Mouse (Mus musculus): ENCODE measurements around the gene Vmn1r222. TPM values are rescaled to one million over a fixed set of nuclear protein-coding genes. Genes with fewer than 3 reads are reported as not detected.
"Not testable (repeated sequence)": the region's sequence is repeated elsewhere in the genome, so short reads cannot be mapped to it uniquely, and the experiment has no call there.

The Vmn1r222 gene
- polyA plus RNA-seq, 1 experiment from 2014 or later: not detected

DNA sequence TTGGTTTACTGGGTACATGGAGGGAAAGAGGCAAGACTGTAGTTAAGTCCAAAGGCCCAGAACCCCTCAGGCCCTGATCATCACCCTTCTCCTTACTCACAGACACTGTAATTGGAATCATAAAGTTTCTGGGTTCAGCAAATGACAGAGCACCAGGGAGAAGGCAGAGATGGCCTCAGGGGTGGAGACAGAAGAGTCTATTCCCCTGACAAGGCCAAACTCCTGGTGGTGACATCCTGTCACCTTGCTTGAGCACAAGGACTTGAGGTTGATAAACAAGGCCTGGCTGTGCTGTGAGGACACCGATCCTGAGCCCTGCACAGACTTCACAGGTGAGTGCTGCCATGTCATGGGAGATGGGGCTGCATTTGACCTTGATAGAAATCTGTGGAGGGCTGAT is 11.1 kb upstream of the Vmn1r222 start, which contains the start of gene Vmn1r223:
Vmn1r223 (plus strand) TSS at position 301 of the 400 bp plus-strand sequence.
- H3K9ac ChIP-seq (replicated peaks; ENCODE audit: low read depth, low read length); H3K4me3 ChIP-seq (ENCODE audit: low read depth, low read length); H3K36me3 ChIP-seq (ENCODE audit: control insufficient read depth, insufficient read depth, low read length); H3K4me2 ChIP-seq (ENCODE audit: low read depth, low read length); H3K4me1 ChIP-seq (ENCODE audit: control insufficient read depth, insufficient read depth, low read length); H3K9me3 ChIP-seq (ENCODE audit: control insufficient read depth, low read length); ATAC-seq (ENCODE audit: low read depth); H3K27me3 ChIP-seq (ENCODE audit: control insufficient read depth, insufficient read depth, low read length); H3K27ac ChIP-seq (ENCODE audit: low read depth, low read length): not testable (repeated sequence)
- 74% methylated on average over 1 of the region's 1 CpGs for WGBS

DNA sequence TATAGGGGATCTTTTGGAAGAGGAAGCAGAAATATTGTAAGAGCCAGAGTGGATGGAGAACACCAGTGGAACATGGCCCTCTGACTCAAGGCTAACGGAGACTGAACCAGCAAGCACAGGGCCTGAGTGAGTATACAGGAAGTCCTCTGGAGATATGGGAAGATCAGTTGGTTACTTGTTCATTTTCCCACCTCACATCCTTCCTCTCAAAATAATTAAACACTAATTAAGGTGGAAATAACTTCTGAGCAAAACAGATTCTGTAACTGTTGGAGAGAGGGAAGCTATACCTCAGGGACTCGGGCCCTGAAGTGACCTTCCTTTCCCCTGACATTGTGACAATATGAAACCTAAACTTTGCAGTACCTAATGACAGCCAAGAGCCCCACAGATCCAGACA is 21.9 kb downstream of the Vmn1r222 start, which contains the start of gene Vmn1r221:
Vmn1r221 (plus strand) TSS at position 301 of the 400 bp plus-strand sequence.
- not testable (repeated sequence) for H3K4me3 ChIP-seq (ENCODE audit: low read depth, low read length); H3K27me3 ChIP-seq (ENCODE audit: control insufficient read depth, insufficient read depth, low read length); H3K9me3 ChIP-seq (ENCODE audit: control insufficient read depth, low read length); H3K4me2 ChIP-seq (ENCODE audit: low read depth, low read length); ATAC-seq (ENCODE audit: low read depth); H3K4me1 ChIP-seq (ENCODE audit: control insufficient read depth, insufficient read depth, low read length); H3K9ac ChIP-seq (replicated peaks; ENCODE audit: low read depth, low read length); H3K27ac ChIP-seq (ENCODE audit: low read depth, low read length); H3K36me3 ChIP-seq (ENCODE audit: control insufficient read depth, insufficient read depth, low read length)
- 97% methylated on average over 2 of the region's 2 CpGs for WGBS

DNA sequence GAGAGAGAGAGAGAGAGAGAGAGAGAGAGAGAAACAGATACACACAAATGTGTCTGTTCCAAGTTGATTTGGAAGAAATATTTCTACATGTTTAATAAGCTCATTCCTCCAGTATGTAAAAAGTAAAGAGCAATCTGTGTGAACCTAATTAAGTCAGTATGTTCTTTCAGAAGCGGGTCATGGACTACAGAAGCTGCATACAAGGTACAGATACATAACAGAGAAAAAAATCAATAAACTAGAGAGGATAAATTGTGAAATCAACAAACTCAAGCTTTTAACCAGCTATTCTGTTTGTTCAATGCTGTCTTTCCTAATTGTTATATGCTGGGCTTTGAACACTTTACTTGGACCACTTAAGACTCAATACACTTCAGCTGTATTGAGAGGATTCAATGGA is 31.9 kb downstream of the Vmn1r222 start:
- ATAC-seq (ENCODE audit: low read depth); H3K9ac ChIP-seq (replicated peaks; ENCODE audit: low read depth, low read length); H3K9me3 ChIP-seq (ENCODE audit: control insufficient read depth, low read length); H3K4me2 ChIP-seq (ENCODE audit: low read depth, low read length); H3K4me3 ChIP-seq (ENCODE audit: low read depth, low read length); H3K27ac ChIP-seq (ENCODE audit: low read depth, low read length); H3K4me1 ChIP-seq (ENCODE audit: control insufficient read depth, insufficient read depth, low read length); H3K27me3 ChIP-seq (ENCODE audit: control insufficient read depth, insufficient read depth, low read length); H3K36me3 ChIP-seq (ENCODE audit: control insufficient read depth, insufficient read depth, low read length): not testable (repeated sequence)
- WGBS: 84% methylated on average over 1 of the region's 1 CpGs

DNA sequence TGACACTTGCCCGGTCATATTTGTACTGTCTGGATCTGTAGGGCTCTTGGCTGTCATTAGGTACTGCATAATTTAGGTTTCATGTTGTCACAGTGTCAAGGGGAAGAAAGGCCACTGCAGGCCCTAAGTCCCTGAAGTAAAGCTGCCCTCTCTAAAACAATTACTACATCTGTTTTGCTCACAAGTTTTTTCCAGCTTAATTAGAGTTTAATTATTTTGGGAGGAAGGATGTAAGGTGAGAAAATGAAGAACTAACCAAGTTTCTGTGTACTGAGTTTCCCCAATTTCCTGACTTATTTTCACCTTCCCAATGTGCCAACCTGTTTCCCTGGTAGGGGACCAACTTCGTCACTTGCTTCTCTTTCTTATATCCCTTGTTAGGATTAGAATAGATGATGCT is 47.9 kb downstream of the Vmn1r222 start, which contains the start of gene Vmn1r220:
Vmn1r220 (minus strand) TSS at position 101 of the 400 bp plus-strand sequence.
- Histone ChIP-seq H3K27ac (ENCODE audit: low read depth, low read length) (no peak within 1 kb of the TSS), H3K4me1 (ENCODE audit: control insufficient read depth, insufficient read depth, low read length) (no peaks in the 10 kb centered on the region), H3K27me3 (ENCODE audit: control insufficient read depth, insufficient read depth, low read length) (no peaks in the 10 kb centered on the region), H3K4me3 (ENCODE audit: low read depth, low read length) (no peak within 1 kb of the TSS), H3K4me2 (ENCODE audit: low read depth, low read length) (no peak within 1 kb of the TSS), H3K9ac (replicated peaks; ENCODE audit: low read depth, low read length) (no peak within 1 kb of the TSS), H3K9me3 (ENCODE audit: control insufficient read depth, low read length) (no peaks in the 10 kb centered on the region), H3K36me3 (ENCODE audit: control insufficient read depth, insufficient read depth, low read length) (no peaks in the 10 kb centered on the region)
- ATAC-seq (ENCODE audit: low read depth): no peak
- WGBS: 88% methylated on average over 2 of the region's 2 CpGs

Other genes with a start within 250 kb of the Vmn1r222 start
- not detected in 2 replicates for gene Vmn1r213, start 228.3 kb downstream of the Vmn1r222 start, polyA plus RNA-seq (2014; fragmentation: Nextera tagmentation; extraction: Ambion mirVana)
- not detected in 2 replicates for gene Vmn1r214, start 205.5 kb downstream of the Vmn1r222 start, polyA plus RNA-seq (2014; fragmentation: Nextera tagmentation; extraction: Ambion mirVana)
- not detected in 2 replicates for gene Vmn1r215, start 167.9 kb downstream of the Vmn1r222 start, polyA plus RNA-seq (2014; fragmentation: Nextera tagmentation; extraction: Ambion mirVana)
- not detected in 2 replicates for gene Vmn1r217, start 117.7 kb downstream of the Vmn1r222 start, polyA plus RNA-seq (2014; fragmentation: Nextera tagmentation; extraction: Ambion mirVana)
- gene Vmn1r218, start 102.8 kb downstream of the Vmn1r222 start, polyA plus RNA-seq (2014; fragmentation: Nextera tagmentation; extraction: Ambion mirVana): not detected in 2 replicates
- gene Vmn1r219, start 76.6 kb downstream of the Vmn1r222 start, polyA plus RNA-seq (2014; fragmentation: Nextera tagmentation; extraction: Ambion mirVana): not detected in 2 replicates
- gene Vmn1r220, start 48.0 kb downstream of the Vmn1r222 start, polyA plus RNA-seq (2014; fragmentation: Nextera tagmentation; extraction: Ambion mirVana): not detected in 2 replicates
- gene Vmn1r221, start 21.8 kb downstream of the Vmn1r222 start, polyA plus RNA-seq (2014; fragmentation: Nextera tagmentation; extraction: Ambion mirVana): not detected in 2 replicates
- not detected in 2 replicates for gene Vmn1r223, start 11.2 kb upstream of the Vmn1r222 start, polyA plus RNA-seq (2014; fragmentation: Nextera tagmentation; extraction: Ambion mirVana)
- 51.9 and 59.8 TPM in 2 replicates for gene Zfp322a, start 133.3 kb upstream of the Vmn1r222 start, polyA plus RNA-seq (2014; fragmentation: Nextera tagmentation; extraction: Ambion mirVana)
- 8.8 and 9.5 TPM in 2 replicates for gene Abt1, start 187.9 kb upstream of the Vmn1r222 start, polyA plus RNA-seq (2014; fragmentation: Nextera tagmentation; extraction: Ambion mirVana)
- gene Btn1a1, start 230.0 kb upstream of the Vmn1r222 start, polyA plus RNA-seq (2014; fragmentation: Nextera tagmentation; extraction: Ambion mirVana): 0.17 TPM in 1 of 2 replicates, not detected in the other